Mouse (Mus musculus): ENCODE data around the gene Coq3.

Coq3 gene

GRCm38 (mm10) chr4:21879565-21880220 is at the start of gene Coq3:
Gene Coq3 (plus strand): TSS chr4:21879673.
- DNase-seq: peak; percentile 75 to 79

GRCm38 (mm10) chr4:21832844-21833243 is 46.6 kb upstream of the Coq3 start:
- no peak for DNase-seq

GRCm38 (mm10) chr4:21847481-21848286 is 31.8 kb upstream of the Coq3 start, which contains the start of gene Pnisr:
Gene Pnisr (plus strand): TSS chr4:21847583.
- peak; percentile 86 to 93 for DNase-seq

GRCm38 (mm10) chr4:21848287-21848630 is 31.2 kb upstream of the Coq3 start:
- DNase-seq: peak; percentile 84 to 85

- DNase-seq: no peak
Measured at GRCm38 (mm10) chr4:21857481-21857880, 22.0 kb upstream of the Coq3 start.

- no peak for DNase-seq
Measured at GRCm38 (mm10) chr4:21865226-21865625, 14.2 kb upstream of the Coq3 start.

GRCm38 (mm10) chr4:21878776-21879175 is 697 bp upstream of the Coq3 start:
- no peak for DNase-seq

- no peak for DNase-seq
Measured at GRCm38 (mm10) chr4:21882806-21883205, 3.3 kb downstream of the Coq3 start.

- no peak for DNase-seq
Measured at GRCm38 (mm10) chr4:21885831-21886230, 6.4 kb downstream of the Coq3 start.

GRCm38 (mm10) chr4:21930971-21931771 is 51.7 kb downstream of the Coq3 start, which contains the start of gene Faxc:
Gene Faxc (plus strand): TSS chr4:21931329.
- DNase-seq: no peak

- DNase-seq: no peak
Measured at GRCm38 (mm10) chr4:21931772-21932630, 52.5 kb downstream of the Coq3 start.

GRCm38 (mm10) chr4:21935378-21935777 is 55.9 kb downstream of the Coq3 start:
- DNase-seq: no peak

- no peak for DNase-seq
Measured at GRCm38 (mm10) chr4:21936424-21936823, 57.0 kb downstream of the Coq3 start.

- DNase-seq: no peak
Measured at GRCm38 (mm10) chr4:21937890-21938289, 58.4 kb downstream of the Coq3 start.

- DNase-seq: no peak
Measured at GRCm38 (mm10) chr4:21944672-21945071, 65.2 kb downstream of the Coq3 start.

- DNase-seq: no peak
Measured at GRCm38 (mm10) chr4:21951444-21951843, 72.0 kb downstream of the Coq3 start.

- no peak for DNase-seq
Measured at GRCm38 (mm10) chr4:21952255-21952654, 72.8 kb downstream of the Coq3 start.

GRCm38 (mm10) chr4:21957570-21958321 is 78.3 kb downstream of the Coq3 start:
- DNase-seq: peak in 1 of 2 experiments; percentile 13
